Mouse (Mus musculus) cerebellum, adult 2 months (tissue): ENCODE measurements at regions not wholly inside any gene's neighbourhood (a gene's known extent, or its start where the extent isn't known, plus 50 kb on each side); places are given as distances from the start of the nearest gene placed in this dataset.

ENCODE experiments used
- CTCF ChIP-seq: fragments of 200-500 bp; IDR thresholded peaks from 2 replicates; pipeline ENCODE4 v1.5.1; 2011; ENCODE audit warnings: low read depth, mild to moderate bottlenecking, control low read depth, low read length, moderate library complexity, borderline replicate concordance; ENCODE audit not compliant: insufficient read depth
- POLR2A ChIP-seq: fragments of 200-500 bp; IDR thresholded peaks from 2 replicates; pipeline ENCODE4 v1.6.1; 2011; ENCODE audit warnings: low read length, control low read depth, borderline replicate concordance; ENCODE audit not compliant: insufficient read depth

- no peak for TF ChIP-seq POLR2A
- TF ChIP-seq CTCF = no peak
Measured at GRCm38 (mm10) chr5:73833721-73834120, 182.5 kb downstream of the Spata18 start.
